Mouse (Mus musculus): ENCODE measurements at regions not wholly inside any gene's neighbourhood (a gene's known extent, or its start where the extent isn't known, plus 50 kb on each side); places are given as distances from the start of the nearest gene placed in this dataset.

DNA sequence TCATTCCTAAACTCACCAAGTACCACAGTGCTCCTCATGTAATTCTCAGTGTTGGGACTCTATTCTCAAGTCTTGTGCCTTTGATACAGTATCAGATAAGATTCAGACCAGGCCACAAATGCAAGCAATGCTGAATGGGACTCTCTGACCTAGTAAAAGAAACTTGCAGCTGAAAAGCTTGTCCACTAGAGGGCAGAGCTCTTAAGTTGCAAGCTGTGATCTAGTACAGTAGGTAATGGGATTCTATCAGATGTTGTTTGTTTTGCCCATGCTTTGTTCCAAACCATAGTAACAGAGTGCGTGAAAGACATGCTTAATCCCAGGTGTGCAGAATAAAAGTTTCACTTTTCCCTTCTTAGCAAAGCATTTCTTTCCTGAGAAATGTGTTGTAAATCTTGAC is 383.2 kb upstream of the Chrm2 start:
- peak; percentile 10 for DNase-seq (ENCODE audit: low read depth, low spot score)

- no peak for DNase-seq (ENCODE audit: low read depth, low spot score)
Observed at GRCm38 (mm10) chr6:36002090-36002489, 385.8 kb upstream of the Chrm2 start.

GRCm38 (mm10) chr6:35988891-35989290 is 399.0 kb upstream of the Chrm2 start:
- DNase-seq (ENCODE audit: low read depth, low spot score), result peak; percentile 66

DNA sequence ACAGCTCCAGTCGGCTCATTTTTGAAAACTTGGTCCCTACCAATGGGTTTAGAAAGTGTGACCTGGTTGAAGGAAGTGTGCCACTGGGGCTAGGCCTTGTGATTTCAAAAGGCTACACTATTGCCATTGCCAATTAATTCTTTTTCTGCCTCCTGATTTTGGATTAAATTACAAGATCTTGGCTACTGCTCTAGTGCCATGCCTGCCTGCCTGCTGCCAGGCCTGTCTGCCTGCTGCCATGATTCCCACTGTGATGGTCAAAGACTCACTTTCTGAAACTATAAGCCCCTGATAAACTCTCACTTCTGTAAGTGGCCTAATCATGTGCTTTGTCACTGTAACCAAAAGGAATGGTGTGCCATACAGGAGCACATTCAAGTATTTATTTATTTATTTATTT is 400.4 kb upstream of the Mtpn start:
- DNase-seq (ENCODE audit: low read depth, low spot score), result no peak

DNA sequence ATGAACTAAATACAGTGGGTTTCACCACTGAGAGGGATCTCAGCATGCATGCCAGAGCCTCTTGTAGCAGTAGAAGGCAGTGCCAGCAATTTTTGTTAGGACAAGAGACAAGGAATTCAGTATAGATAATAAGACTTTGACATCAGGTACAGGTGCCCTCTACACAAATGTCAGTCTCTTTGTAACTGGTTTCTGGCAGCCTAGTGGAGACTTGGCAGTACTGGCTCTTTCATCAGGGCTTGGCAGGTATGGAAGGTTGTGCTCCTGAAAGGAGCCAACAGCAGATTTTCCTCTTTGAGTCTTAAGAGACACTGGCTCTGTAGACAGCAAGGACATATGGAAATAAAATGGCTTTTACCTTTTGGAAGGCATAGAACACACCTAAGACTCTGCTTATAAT is 384.5 kb upstream of the Mtpn start:
- no peak for DNase-seq (ENCODE audit: low read depth, low spot score)

DNA sequence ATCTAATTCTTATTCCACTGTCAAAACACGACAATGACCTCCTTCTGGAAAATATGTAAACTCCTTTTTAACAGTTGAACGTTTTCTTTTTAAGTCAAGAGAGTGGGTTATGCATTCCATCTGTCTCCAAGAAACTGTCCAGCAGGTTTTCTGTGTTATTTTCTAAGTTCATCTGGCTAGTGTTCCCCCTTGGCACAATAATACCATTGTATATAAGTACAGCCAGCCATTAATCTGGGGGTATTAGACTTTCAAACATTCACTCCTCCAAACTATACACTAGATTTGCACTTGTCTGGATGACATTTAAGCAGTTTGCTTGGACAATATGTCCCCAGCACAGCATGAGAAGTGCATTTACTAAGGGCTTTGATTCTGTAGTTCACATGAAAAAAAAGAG is 358.3 kb upstream of the Mtpn start:
- DNase-seq (ENCODE audit: low read depth, low spot score), result no peak

DNA sequence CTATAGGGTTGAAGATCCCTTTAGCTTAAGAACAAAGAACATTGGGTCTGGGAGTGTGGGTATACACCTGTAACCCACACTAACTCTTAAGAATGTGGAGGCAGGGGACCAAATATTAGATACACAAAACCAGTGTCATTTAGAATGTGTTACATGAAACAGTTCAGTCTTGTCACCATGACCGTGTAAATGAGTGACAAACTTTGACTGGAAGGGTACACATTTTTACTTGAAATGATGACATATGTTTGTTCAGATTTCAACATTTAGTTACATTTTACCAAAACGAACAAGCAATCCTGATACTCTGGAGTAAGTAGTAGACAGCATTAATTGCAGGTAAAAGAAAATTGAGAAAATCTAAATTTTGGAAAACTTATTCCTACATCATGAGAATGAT is 356.0 kb upstream of the Mtpn start:
- no peak for DNase-seq (ENCODE audit: low read depth, low spot score)

GRCm38 (mm10) chr6:35874671-35875070 is 335.0 kb upstream of the Mtpn start:
- no peak for DNase-seq (ENCODE audit: low read depth, low spot score)

GRCm38 (mm10) chr6:35871388-35871787 is 331.7 kb upstream of the Mtpn start:
- no peak for DNase-seq (ENCODE audit: low read depth, low spot score)

- no peak for DNase-seq (ENCODE audit: low read depth, low spot score)
Observed at GRCm38 (mm10) chr6:35864218-35864617, 324.5 kb upstream of the Mtpn start.

- DNase-seq (ENCODE audit: low read depth, low spot score), result no peak
Observed at GRCm38 (mm10) chr6:35853993-35854392, 314.3 kb upstream of the Mtpn start.

- DNase-seq (ENCODE audit: low read depth, low spot score), result no peak
Observed at GRCm38 (mm10) chr6:35816657-35817056, 277.0 kb upstream of the Mtpn start.

DNA sequence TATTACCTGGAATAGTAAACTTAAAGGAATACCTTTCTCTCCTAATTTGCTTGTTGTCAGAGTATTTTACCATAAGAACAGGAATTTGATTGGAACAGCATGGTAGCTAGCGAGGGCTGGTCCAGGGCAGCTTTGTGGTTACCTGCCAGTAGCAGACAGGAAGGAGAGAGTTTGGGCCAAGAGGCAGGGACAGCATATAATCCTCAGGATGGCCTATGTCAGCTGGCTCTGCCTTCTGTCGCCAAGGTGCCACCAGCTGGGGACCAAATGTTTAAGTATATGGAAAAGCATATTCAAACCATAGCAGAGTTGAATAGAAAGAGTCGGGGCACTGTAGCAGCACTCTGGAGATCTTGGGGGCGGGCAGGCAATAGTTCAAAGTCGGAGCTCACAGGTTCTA is 274.8 kb upstream of the Mtpn start:
- DNase-seq (ENCODE audit: low read depth, low spot score), result no peak

- DNase-seq (ENCODE audit: low read depth, low spot score), result no peak
Observed at GRCm38 (mm10) chr6:35805738-35806137, 266.1 kb upstream of the Mtpn start.

DNA sequence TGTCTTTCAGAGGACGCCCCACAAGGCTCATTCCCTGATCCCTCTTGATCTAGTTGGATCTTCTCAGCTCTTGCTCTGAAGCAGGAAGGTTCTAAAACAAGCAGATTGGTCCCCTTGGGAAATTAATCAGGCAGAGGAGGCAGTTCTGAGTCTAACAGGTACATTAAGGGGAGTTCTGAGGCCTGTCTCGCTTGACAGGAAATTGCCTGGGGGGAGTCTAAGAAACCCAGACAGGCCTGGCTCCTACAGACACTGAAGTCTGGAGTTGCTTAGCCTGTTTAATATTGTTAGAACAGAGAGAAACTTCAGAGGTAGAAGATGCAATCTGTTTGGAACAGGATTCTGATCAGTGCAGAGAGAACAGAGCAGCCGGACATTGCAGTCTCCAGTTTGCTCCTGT is 264.4 kb upstream of the Mtpn start:
- no peak for DNase-seq (ENCODE audit: low read depth, low spot score)

GRCm38 (mm10) chr6:35779706-35780105 is 240.0 kb upstream of the Mtpn start:
- no peak for DNase-seq (ENCODE audit: low read depth, low spot score)

DNA sequence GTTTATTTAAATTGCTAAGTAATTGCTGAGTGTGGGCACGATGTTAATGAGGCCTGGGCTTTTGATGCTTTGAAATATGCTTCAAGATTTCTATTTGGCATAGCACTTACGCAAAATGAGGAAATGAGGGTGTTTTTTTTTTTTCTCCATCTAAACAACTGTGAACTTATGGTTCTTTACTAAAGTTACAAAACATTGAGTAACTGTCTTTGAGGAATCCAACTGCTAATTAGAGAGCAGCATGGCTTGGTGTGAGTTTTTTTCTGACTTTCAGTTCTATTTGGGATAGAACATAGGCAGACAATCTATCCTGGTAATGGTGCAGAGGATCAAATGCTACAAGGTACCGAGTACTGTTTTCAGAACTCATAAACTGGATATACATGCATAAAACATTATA is 231.2 kb upstream of the Mtpn start:
- DNase-seq (ENCODE audit: low read depth, low spot score), result no peak

GRCm38 (mm10) chr6:35759606-35760246 is 220.0 kb upstream of the Mtpn start:
- no peak for DNase-seq (ENCODE audit: low read depth, low spot score)

DNA sequence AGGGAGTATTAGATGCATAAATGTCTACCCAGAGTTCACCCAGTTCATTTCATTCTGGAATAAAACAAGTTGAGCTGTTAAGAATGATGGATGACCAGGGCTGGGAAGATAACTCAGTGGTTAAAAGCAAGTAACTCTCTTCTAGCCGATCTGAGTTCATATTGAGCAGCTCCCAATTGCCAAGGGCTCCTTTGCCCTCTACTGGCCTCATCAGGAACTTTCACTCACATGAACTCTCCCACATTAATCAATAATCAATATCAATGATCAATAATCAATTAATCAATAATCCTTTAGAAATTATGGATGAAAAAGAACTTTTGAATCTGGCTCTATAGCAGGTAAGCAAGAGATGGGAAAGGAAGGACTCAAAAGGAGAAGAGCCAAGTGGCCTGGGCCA is 206.3 kb upstream of the Mtpn start:
- no peak for DNase-seq (ENCODE audit: low read depth, low spot score)

DNA sequence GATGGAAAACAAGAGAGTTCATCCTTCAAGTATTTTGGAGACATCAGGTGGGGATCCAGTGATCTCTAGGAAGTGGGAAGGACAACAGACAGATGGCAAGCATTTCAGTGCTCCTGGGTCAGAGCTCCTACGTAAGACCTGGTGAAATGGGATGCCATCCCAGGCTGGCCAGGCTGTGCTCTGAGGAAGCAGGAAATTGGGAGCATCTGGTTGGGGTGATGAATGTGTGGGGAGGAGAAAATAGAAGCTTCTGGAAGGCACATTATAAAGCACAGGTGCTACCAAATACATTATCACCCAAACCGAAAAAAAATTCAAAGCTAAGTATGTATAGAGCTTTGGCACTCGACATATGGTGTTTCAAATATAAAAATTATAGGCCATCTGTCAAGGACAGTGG is 165.9 kb upstream of the Mtpn start:
- DNase-seq (ENCODE audit: low read depth, low spot score), result no peak

- no peak for DNase-seq (ENCODE audit: low read depth, low spot score)
Observed at GRCm38 (mm10) chr6:35667062-35667461, 127.4 kb upstream of the Mtpn start.

GRCm38 (mm10) chr6:35651401-35651800 is 111.7 kb upstream of the Mtpn start:
- DNase-seq (ENCODE audit: low read depth, low spot score), result no peak

DNA sequence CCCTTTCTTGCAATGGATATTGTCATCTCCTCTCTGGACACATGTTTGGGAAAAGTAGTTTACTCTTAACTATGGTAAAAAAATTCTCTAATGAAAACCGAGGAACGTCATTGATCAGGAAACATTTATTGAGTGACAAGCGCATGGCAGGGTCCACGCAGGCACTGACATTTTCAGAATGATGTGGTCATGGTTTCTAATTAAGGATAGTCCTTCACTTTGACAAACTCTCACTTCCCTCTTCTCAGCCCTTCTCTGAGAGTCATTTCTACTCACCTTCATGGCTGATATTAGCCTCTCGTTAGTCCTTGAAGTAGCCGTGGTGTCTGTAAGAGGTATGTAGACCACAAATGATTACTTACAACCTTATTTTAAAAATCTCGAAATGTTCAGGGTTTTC is 105.5 kb upstream of the Mtpn start:
- DNase-seq (ENCODE audit: low read depth, low spot score), result no peak

DNA sequence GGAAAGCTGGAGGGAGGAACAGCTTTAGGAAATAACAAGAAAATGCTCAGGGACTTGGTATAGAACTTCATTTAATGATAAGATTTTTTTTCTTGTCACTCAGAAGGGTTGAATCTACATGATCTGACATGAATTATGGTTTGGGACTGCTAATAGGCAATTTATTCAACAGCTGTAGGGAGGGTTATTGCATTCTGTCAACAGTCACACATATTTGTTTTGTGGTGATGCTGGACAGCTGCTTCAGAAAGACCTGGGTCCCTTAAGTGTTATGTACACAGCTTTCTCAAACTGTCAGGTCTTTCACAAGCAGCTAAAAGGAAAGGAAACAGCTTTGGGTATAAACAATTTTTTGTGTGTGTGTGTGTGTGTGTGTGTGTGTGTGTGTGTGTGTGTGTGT is 101.0 kb upstream of the Mtpn start:
- DNase-seq (ENCODE audit: low read depth, low spot score), result no peak
